Mouse (Mus musculus) megakaryocyte, adult 5-6 weeks (primary cell): ENCODE data around the gene Btbd7. TPM values are rescaled to one million over a fixed set of nuclear protein-coding genes. Genes with fewer than 3 reads are reported as not detected.

Experiments used
- ATAC-seq: 2 replicates; pipeline ENCODE4 v1.8.0; 2016; ENCODE audit warnings: mild to moderate bottlenecking, inconsistent platforms; ENCODE audit not compliant: poor library complexity, severe bottlenecking
- total RNA-seq, 2 experiments: library from RNA; stranded (forward) in 1 of 2; stranded (reverse) in 1 of 2; fragments of 153-499, 151-499 nt in 1 of 2; fragments of 221-1000, 200-1000 nt in 1 of 2; gene quantifications; 2 replicates each; pipeline versions ENCODE4 v1.2.3 to v1.2.4; 2015 to 2017

Gene Btbd7
- 22.4 and 27.8 TPM in 2 replicates for total RNA-seq (2015)
- total RNA-seq (2017) = 26.7 and 27.2 TPM in 2 replicates

GRCm38 (mm10) chr12:102878031-102878823, at the start of gene Btbd7:
Gene Btbd7, minus strand, starts transcription at chr12:102878471.
- peak; percentile 81 for ATAC-seq

GRCm38 (mm10) chr12:102916073-102916472, 37.8 kb upstream of the Btbd7 start:
- ATAC-seq = no peak

GRCm38 (mm10) chr12:102908191-102908590, 29.9 kb upstream of the Btbd7 start:
- ATAC-seq = no peak

- no peak for ATAC-seq
These were observed 20.8 kb upstream of the Btbd7 start, which contains the start of gene Cox8c for GRCm38 (mm10) chr12:102899091-102899490. Gene Cox8c, plus strand, starts transcription at chr12:102899316.

GRCm38 (mm10) chr12:102888568-102888967, 10.3 kb upstream of the Btbd7 start:
- no peak for ATAC-seq

- ATAC-seq = no peak
These were observed 9.1 kb upstream of the Btbd7 start for GRCm38 (mm10) chr12:102887366-102887765.

GRCm38 (mm10) chr12:102885735-102886134, 7.5 kb upstream of the Btbd7 start:
- peak; percentile 47; the same call in 1 of the 2 replicates for ATAC-seq

GRCm38 (mm10) chr12:102878901-102879300, 630 bp upstream of the Btbd7 start:
- ATAC-seq = no peak

- peak; percentile 26 for ATAC-seq
These were observed 805 bp downstream of the Btbd7 start for GRCm38 (mm10) chr12:102877301-102878030.

GRCm38 (mm10) chr12:102870527-102870926, 7.7 kb downstream of the Btbd7 start:
- ATAC-seq = no peak

- no peak for ATAC-seq
These were observed 8.5 kb downstream of the Btbd7 start for GRCm38 (mm10) chr12:102869802-102870201.

- ATAC-seq = no peak
These were observed 17.5 kb downstream of the Btbd7 start for GRCm38 (mm10) chr12:102860806-102861205.

GRCm38 (mm10) chr12:102838271-102838670, 40.0 kb downstream of the Btbd7 start:
- ATAC-seq = no peak

- no peak for ATAC-seq
These were observed 45.4 kb downstream of the Btbd7 start for GRCm38 (mm10) chr12:102832746-102833300.

- no peak for ATAC-seq
These were observed 46.4 kb downstream of the Btbd7 start for GRCm38 (mm10) chr12:102831888-102832287.

GRCm38 (mm10) chr12:102827119-102827518, 51.2 kb downstream of the Btbd7 start:
- no peak for ATAC-seq

- no peak for ATAC-seq
These were observed 51.9 kb downstream of the Btbd7 start for GRCm38 (mm10) chr12:102826399-102826798.

- ATAC-seq = no peak
These were observed 63.4 kb downstream of the Btbd7 start for GRCm38 (mm10) chr12:102814858-102815257.

GRCm38 (mm10) chr12:102799528-102799927, 78.7 kb downstream of the Btbd7 start:
- peak; percentile 38; the same call in 1 of the 2 replicates for ATAC-seq

GRCm38 (mm10) chr12:102787927-102788326, 90.3 kb downstream of the Btbd7 start:
- ATAC-seq = no peak

GRCm38 (mm10) chr12:102785593-102785985, 92.7 kb downstream of the Btbd7 start:
- peak; percentile 9 for ATAC-seq
